Mouse (Mus musculus) adrenal gland (tissue): Measurements from ENCODE around the gene Popdc2.

Experiments
- intact Hi-C: fragments of 180-260 bp; cut with DNase I; formaldehyde crosslinking; loops from one replicate; pipeline ENCODE4 v1.15.1; 2025

The Popdc2 gene

DNA sequence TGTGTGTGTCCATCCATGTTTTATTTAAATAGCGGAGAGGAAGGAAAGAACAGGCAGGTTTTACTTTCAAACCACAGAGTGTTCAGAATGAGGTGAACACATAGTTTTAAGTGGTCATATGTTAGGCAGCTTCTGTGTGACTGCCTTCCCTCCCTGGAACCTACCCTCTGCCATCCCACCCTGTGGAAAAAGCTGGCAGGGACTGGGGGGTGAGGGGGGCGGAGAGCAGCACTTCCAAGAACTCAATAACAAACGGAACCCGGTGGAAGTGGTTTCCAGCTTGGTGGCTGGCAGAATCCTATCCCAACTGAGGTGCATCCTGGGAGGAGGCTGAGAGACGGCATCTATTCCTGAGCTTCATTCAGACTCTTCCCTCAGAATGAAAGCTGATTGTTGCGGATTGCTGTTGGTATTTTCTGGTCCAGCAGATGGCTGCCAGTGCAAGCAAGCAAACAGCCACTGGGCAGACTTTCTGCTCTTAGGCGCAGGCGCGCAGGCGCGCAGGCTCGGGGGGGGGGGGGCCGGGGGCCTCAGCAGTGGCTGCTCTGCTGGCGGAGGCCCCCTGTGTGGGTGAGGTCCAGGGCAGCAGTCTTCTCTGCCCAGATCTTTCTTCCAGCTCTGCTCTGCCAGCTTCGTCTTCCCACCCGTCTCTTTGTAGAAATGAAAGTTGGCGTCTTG is 14.3 kb downstream of the Popdc2 start:
- intact Hi-C loops, result loop anchor here (2.0 kb wide), 1 partner anchor 100 kb away; no protein-coding TSS in a partner anchor

GRCm38 (mm10) chr16:38376841-38377249 is 14.8 kb downstream of the Popdc2 start:
- intact Hi-C loops, result loop anchor here (2.0 kb wide), 1 partner anchor 100 kb away; no protein-coding TSS in a partner anchor

DNA sequence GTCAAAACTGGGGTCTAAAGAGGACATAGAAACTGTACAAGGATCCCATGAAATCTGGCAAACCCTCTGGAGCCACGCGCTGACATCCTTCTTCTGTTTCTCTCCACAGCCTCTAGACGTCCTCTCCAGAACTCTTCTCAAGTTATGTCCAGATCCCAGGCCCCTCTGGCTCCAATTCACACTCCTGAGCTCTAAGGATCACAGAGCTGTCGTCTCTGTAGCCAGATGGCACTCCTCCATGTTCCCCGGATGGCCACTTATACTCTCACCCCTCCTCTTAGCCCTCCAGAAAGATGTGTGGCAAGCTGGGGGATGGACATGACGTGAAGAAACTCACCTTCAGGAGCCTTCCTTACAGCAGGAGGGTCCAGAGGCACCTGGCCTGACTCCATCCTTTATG is 15.5 kb downstream of the Popdc2 start:
- intact Hi-C loops, result loop anchor here (2.0 kb wide), 1 partner anchor 99 kb away; no protein-coding TSS in a partner anchor

GRCm38 (mm10) chr16:38378591-38378990 is 16.6 kb downstream of the Popdc2 start:
- intact Hi-C loops, result no loop called here

DNA sequence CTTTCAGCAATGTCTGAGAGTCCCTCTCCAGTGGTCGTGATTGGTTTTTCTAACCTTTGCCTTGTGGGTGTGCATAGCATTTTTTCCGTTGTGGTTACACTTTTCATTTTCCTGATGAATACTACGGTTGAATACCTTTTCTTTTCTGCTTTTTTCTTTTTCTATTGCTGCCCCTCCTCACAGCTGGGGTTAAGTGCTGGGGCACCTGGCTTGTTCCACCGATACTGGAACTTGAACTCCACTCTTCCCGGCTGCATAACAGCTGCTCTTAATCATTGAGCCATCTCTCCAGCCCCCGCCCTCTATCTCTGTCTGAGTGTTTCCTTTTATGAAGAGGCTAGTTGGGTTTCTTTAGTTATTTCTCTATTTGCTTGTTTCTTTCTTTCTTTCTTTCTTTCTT is 17.1 kb downstream of the Popdc2 start:
- intact Hi-C loops, result no loop called here

DNA sequence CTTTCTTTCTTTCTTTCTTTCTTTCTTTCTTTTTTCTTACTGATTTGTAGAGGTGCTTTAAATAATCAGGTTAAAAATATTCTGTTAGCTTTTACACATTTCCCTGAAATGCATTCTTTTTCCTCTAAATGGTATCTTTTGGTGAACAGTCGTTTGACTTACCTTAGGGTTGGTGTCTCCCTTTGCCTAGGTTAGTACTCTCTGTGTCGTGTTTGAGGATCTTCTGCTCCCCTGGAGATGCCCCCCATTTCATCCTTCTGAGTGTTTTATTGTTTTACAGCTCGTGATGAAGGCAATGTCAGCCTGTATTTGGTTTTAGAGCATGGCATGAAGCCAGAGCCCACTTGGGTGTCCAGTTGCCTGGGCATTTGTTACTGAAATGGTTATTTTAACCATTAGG is 17.5 kb downstream of the Popdc2 start:
- intact Hi-C loops, result no loop called here

GRCm38 (mm10) chr16:38379926-38380325 is 17.9 kb downstream of the Popdc2 start:
- intact Hi-C loops, result no loop called here

DNA sequence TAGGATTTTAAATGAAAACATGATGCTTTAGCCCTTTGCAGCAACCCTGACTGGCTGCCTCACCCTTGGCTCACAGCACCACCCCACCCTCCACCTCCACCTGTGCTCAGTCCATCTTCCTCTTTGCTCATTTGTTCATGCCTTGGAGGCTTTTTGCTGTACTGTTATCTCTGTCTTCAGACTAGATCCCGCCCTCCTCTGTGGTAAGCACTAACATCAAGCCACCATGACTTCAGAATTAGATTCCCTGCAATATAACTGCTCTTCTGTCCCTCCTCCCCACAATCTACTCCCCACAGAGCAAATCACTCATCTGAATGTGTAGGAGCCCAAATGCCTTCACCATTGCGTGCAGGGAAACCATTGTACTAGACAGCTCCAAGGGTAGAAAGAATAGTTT is 21.7 kb downstream of the Popdc2 start:
- intact Hi-C loops, result no loop called here

DNA sequence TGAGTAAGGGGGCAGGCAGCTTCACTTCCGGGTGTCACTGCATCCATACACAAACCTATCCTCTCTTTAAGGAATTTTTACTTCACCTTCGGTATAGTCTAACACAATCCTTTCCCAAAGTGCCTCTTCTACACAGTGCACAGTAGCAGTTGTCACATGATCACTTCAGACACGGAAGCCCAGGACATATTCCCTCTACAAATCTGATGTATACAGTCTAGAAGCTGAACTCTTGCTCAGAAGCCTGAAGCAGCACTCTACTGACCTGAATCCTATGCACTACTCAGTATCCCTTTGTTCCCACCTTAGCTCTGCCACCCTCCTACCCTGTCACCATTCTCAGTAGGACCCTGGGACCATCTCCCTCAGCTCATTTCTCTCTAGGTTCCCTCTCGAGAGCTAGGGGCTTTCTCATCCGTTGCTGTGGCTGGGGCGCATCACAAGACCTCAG is 23.2 kb downstream of the Popdc2 start:
- intact Hi-C loops, result no loop called here

- intact Hi-C loops, result no loop called here
These were observed 23.7 kb downstream of the Popdc2 start for GRCm38 (mm10) chr16:38385700-38386099.

GRCm38 (mm10) chr16:38387389-38387788 is 25.4 kb downstream of the Popdc2 start:
- intact Hi-C loops, result no loop called here

DNA sequence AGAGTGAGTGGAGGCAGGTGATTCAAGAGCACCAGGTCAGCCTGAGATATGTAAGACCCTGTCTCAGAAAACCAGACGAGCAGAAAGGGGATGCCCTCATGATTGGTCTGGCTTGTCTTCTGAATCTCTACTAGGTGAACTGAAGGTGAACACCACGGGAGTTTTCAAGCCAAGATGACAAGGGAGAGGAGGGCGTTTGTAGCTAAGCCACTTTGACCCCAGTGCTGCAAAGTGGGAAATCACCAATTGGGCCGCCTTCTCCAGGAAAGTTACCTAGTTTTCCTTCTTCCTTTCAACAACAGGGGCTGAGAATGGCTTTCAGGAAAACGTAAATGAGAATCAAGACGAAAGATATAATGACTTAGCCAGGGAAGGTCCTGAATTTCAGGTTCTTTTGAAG is 26.7 kb downstream of the Popdc2 start:
- intact Hi-C loops, result no loop called here

DNA sequence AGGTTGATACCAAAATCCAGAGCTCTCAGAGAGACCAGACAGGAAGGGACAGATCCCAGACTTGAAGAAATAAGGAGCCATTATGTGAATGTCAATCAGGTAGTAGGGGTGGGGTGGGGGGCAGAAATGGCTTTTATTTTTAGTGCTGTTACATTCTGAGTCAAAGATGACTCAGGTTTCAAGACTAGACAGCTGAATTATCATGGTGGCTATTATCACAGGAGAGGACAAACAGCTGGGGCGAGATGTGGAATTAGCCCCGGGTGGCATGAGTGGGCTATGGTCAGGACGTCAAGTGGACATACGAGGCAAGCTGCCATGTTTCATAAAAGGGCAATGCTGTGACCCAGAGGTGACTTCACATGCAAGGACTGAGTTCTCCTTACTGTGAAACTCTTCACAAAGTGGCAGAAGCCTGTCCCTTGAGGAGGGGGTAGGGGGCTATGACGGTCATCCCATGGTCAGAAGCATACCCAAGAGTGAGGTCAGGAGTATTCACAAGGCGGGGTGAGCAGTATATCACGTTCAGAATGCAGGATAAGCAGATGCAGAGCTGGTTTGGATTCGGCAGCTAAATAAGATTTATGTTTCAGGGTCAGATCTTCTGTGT is 27.4 kb downstream of the Popdc2 start:
- intact Hi-C loops, result no loop called here

DNA sequence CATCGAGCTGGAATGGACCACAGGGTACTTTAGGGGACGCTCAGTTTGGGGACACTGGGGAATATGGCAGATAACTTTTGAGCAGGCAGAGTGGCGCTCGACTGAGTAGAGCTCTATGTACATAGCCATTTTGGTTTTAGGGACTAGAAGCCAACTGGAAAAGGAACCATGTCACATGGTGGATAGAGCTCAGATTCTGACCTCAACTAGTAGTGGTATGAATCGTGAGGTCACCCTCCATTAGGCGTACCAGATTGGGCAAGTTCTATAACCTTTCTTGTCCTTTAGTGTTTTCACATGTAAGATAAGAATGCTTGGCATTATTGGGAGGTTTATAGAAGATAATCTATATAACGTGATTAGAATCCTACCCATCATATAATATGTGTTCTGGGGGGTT is 28.3 kb downstream of the Popdc2 start:
- intact Hi-C loops, result no loop called here

DNA sequence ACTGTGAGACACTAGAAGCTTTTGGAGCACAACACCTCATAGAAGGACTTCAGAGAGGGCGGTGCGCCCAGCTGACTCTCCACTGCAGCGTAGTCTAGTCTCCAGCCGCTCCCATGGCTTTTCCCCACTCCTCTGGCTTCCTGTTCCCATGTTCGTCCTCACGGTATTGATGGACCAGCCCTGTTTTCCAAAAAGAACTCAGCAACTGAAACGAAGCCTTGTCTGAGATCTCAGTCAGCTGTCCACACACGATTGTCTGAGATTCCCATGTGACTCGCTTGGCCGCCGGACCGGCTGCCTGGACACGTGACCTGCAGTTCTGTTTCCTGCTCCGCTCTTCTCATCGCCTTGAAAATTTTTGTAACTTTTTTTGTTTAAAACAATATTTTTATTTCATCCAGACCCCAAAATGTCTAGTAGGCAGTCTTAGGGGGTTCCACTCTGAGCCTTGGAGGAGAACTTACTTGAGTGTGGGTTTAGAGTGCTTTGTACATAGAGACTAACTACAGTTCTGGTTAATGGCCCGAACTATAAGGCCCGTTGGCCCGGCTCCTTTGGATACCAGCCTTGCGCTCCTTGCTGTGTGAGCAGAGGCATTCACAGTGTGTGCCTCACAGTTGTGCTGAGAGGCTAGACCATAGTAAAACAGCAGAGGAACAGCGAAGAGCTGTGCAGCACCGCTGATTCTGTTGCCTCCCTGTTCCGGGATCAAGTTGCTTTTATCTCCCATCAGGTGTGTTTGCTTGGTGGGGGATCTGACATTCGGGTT is 30.3 kb downstream of the Popdc2 start:
- intact Hi-C loops, result no loop called here

GRCm38 (mm10) chr16:38394191-38394618 is 32.2 kb downstream of the Popdc2 start:
- intact Hi-C loops, result no loop called here

- intact Hi-C loops, result loop anchor here (5.0 kb wide), 1 partner anchor 37 kb away; the partner anchor contains the start of gene Pla1a
These were observed 33.2 kb downstream of the Popdc2 start for GRCm38 (mm10) chr16:38395060-38395730.

DNA sequence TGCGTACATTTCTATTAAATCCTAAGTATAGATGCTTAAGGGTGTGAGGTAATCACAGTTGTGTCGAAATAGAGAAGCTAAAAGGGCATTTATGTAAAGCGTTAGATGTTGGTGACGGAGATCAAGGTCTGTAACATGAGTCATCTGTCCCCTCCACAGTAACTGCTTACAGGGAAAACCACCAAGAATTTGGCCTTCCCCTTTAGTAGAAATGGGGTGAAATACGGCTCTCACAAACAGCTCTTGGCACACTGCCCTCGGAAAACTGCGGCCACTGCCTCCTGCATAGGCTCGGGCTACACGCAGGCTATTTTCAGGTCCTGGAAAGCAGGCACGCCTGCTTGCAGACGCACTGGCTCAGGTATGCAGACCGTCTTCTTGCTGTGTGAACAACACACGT is 34.1 kb downstream of the Popdc2 start:
- intact Hi-C loops, result loop anchor here (5.0 kb wide), 1 partner anchor 36 kb away; the partner anchor contains the start of gene Pla1a

DNA sequence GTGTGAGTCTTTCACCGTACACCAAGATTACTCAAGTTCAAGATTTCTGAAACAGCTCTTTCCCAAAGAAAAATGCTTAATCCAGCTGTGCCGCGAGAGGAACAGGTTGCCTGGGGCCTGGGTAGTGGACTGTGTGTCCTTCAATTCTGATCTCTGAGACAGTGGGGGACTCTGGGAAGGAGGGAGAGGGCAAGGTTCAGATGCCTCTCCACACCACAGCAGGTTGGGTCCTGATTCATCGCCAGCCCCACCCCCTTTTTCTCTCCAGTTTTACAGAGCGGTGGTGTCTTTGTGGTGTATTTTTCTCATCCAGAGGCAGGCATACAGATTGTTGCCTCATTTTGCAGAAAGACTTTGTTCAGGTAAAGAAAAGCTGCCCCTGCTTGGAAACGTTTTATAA is 36.3 kb downstream of the Popdc2 start:
- intact Hi-C loops, result loop anchor here (5.0 kb wide), 1 partner anchor 34 kb away; the partner anchor contains the start of gene Pla1a

- intact Hi-C loops, result loop anchor here (5.0 kb wide), 1 partner anchor 33 kb away; the partner anchor contains the start of gene Pla1a
These were observed 37.1 kb downstream of the Popdc2 start for GRCm38 (mm10) chr16:38399076-38399475.
